Mouse (Mus musculus): Measurements from ENCODE around the gene Smarcd1.
"Not testable (repeated sequence)": the region's sequence is repeated elsewhere in the genome, so short reads cannot be mapped to it uniquely, and the experiment has no call there.

Gene Smarcd1

DNA sequence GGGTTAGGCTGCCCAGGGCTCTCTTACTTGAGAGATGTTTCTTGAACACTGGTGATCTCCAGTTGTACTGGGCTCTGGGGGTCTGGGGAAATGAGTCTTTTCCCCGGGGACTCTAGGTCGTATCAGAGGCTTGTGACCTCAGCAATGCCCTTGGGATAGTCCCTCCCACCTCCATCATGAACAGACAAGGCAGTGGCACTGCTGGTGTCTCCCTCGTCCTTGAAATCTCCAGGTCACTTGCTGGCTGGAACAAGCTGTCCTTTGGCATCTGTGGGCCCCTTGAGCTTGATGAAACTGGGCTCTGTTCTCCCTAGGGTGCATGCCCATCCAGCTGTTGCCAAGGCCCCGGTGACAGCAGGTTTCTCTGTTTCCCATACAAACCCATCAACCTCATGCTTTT is 12.3 kb downstream of the Smarcd1 start:
- DNase-seq (ENCODE audit: low spot score in 2 of 2), result no peak

DNA sequence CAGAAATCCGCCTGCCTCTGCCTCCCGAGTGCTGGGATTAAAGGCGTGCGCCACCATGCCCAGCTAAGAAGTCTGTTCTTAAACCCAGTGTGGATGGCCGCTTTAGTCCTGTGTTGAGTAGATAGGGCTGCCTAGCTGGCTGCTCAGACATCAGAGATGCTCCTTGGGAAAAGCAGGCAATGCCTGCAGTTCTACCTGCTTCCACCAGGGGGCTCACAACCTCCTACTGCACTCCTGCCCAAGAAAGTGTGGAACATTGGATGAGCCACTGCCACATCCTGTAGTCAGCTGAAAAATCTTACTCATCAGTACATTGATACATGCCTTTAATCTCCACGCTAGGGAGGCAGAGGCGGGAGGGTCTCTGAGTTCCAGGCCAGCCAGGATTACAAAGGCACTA is 12.9 kb downstream of the Smarcd1 start:
- peak; percentile 46 to 58 for DNase-seq (ENCODE audit: low spot score in 2 of 2)

- no peak for DNase-seq (ENCODE audit: low spot score in 2 of 2)
Observed at GRCm38 (mm10) chr15:99715361-99715865, 13.5 kb downstream of the Smarcd1 start.

DNA sequence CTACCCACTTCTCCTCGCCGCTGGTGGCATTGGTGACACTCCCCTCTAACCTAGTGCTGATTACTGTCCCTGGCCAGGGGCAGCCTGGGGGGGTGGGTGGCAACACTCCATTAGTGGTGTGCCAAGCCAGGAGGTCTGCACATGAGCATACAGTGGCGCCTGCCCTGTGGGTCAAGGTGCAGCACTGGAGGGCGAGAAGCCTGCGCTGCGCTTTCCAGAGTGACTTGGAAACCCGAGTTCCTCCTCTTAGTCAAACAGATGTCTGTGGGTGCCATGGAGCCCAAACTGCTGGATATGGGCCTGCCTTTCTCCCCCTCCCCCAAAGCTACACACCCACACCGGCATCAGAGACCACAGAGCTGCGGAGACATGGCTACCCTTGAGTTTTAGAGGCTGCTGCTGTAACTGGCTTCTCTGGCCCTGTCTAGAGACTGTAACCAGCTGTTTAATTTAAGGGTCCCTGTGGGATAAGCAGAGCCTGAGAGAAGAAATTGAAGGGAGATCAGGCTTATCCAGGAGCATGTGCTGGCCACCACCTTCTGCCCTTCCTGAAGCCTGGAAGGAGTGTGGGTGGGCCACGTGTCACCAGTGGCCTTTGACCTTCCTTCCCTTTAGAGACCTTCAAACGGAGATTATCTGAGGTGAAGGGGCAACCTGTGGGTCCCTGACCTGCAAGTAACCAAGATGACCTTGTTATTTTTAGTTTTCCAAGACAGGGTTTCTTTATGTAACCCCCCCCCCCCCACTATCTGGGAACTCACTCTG is 14.2 kb downstream of the Smarcd1 start:
- no peak for DNase-seq (ENCODE audit: low spot score in 2 of 2)

GRCm38 (mm10) chr15:99716814-99717213 is 14.9 kb downstream of the Smarcd1 start:
- DNase-seq (ENCODE audit: low spot score in 2 of 2), result no peak

DNA sequence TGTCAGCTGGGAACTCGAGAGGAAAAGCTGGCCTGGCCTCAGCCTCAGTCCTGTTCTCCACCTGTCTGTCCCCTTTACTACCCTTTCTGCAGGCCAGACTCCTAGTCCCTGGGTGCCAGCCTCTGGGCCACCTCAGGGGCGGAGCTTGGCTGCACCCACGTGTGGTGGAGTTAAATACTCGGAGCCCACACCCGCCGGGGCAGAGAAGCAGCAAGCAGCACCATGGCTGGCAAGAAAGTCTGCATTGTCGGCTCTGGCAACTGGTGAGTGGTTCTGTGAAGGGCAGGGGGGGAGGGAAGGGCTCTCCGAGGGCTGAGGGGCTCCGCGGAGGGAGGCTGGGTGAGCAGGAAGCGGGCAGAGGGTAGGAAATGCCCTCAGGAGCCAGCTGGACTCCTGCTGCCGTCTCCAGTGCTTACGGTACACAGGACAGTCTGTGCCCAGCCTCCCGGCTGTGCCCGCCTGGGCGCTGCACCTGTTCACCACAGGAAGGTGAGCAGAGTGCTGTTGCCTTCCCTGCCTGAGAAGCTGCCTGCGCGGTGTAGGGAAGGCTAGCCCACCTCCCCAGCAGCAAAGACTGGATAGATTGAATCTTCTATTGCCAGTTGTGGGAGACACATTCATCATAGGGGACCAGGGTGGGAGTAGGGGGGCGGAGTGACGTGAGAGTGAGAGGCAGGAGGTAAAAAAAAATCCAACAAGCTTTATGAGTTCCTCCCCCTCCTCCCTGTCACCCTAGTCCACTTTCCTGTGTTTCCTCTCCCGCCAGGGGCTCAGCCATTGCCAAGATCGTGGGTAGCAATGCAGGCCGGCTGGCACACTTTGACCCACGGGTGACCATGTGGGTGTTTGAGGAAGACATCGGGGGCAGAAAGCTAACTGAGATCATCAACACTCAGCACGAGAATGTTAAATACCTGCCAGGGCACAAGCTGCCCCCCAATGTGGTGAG is 15.7 kb downstream of the Smarcd1 start, which contains the start of gene Gpd1:
Gene Gpd1, plus strand, starts transcription at position 130 of the 949 bp plus-strand sequence.
- DNase-seq (ENCODE audit: low spot score in 2 of 2), result no peak

DNA sequence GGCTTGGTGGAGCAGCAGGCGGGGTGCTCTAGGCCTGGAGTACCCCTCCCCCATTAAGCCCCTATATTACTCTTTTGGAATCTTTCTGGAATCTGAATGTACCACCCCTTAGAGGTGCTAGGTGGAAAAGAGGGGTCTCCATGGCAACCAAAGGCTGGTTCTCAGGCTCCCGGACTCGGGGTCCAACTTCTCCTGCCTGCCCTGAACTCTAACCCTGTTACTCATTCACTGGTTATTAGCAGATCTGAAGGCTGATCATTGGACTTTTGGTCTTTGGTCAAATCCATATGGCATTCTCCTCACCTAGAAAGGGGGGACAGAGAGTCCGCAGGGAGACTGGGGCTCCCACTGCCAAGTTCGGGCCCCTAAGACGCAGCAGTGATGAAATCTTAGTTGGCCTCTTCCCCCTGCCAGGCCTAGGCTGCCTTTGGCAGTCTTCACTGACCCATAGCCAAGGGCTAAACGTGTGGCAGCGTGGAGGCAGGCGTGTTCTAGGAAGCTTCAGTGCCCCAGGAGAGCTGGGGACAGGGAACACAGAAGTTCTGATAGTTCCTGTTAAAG is 16.6 kb downstream of the Smarcd1 start:
- DNase-seq (ENCODE audit: low spot score in 2 of 2), result no peak

- DNase-seq (ENCODE audit: low spot score in 2 of 2), result no peak
Observed at GRCm38 (mm10) chr15:99719865-99720264, 17.9 kb downstream of the Smarcd1 start.

DNA sequence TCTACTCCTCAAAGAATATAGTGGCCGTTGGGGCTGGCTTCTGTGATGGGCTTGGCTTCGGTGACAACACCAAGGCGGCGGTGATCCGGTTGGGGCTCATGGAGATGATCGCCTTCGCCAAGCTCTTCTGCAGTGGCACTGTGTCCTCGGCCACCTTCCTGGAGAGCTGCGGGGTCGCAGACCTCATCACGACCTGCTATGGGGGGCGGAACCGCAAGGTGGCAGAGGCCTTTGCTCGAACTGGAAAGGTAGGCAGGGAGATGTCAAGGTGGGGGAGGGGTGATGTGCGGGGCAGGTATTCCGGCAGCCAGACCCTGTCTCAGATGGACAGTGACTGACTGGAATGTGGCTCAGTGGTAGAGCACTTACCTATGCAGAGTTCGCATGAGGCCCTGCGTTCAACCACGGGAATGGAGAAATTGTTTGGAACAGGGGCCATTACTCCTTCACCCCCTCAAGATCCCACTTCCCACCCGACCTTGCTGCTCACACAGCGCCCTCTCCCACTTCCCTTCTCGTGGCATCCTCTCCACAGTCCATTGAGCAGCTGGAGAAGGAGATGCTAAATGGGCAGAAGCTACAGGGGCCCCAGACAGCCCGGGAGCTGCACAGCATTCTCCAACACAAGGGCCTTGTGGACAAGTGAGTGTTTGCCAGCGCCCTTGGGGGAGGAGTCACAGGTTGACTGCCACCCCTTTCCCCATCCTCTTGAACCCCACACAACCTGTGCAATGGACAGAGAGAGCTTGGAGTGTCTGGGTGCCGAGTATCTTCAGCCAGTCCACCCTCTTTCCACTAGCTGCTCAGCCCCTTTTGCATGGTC is 20.2 kb downstream of the Smarcd1 start:
- DNase-seq (ENCODE audit: low spot score in 2 of 2), result no peak

GRCm38 (mm10) chr15:99723120-99723514 is 21.2 kb downstream of the Smarcd1 start:
- no peak for DNase-seq (ENCODE audit: low spot score in 2 of 2)

- no peak for DNase-seq (ENCODE audit: low spot score in 2 of 2)
Observed at GRCm38 (mm10) chr15:99723515-99724291, 21.8 kb downstream of the Smarcd1 start.

- no peak for DNase-seq (ENCODE audit: low spot score in 2 of 2)
Observed at GRCm38 (mm10) chr15:99724292-99725021, 22.5 kb downstream of the Smarcd1 start.

GRCm38 (mm10) chr15:99725341-99726155 is 23.6 kb downstream of the Smarcd1 start, which contains the start of gene Cox14:
Cox14 (plus strand) TSS chr15:99725618.
- peak; percentile 94 to 96 for DNase-seq (ENCODE audit: low spot score in 2 of 2)

GRCm38 (mm10) chr15:99726549-99726948 is 24.6 kb downstream of the Smarcd1 start:
- no peak for DNase-seq (ENCODE audit: low spot score in 2 of 2)

GRCm38 (mm10) chr15:99727039-99727438 is 25.1 kb downstream of the Smarcd1 start:
- DNase-seq (ENCODE audit: low spot score in 2 of 2), result not testable (repeated sequence)

DNA sequence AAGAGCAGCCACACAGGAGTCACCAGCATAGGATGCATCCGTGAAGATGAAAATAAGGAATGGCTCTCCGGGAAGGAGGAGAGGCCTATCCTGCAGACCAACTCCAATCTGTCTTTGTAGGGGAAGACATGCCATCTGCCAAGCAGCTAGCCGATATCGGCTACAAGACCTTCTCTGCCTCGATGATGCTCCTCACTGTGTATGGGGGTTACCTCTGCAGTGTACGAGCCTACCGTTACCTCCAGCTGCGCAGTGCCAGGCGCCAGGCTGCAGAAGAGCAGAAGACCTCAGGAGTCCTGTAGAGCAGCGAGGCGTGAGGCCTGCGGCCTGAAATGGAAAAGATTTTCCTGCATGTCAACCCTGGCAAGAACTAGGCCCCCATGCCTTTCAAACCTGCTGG is 25.6 kb downstream of the Smarcd1 start:
- no peak for DNase-seq (ENCODE audit: low spot score in 2 of 2)

DNA sequence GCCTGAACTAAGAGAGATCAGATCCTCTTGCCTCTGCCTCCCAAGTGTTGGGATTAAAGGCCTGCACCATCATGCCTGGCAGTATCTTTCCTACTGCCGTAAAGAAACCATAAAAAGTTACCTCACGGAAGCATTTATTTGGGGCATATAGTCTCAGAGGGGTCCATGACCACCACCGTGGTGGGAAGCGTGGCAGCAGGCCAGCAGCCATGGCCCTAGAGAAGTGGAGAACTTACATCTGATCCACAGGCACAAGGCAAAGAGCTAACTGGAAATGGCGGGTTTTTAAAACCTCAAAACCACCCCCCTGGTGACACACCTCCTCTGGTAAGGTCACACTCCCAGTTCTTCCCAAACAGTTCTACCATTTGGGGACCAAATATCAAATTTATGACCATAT is 26.3 kb downstream of the Smarcd1 start:
- DNase-seq (ENCODE audit: low spot score in 2 of 2), result no peak

DNA sequence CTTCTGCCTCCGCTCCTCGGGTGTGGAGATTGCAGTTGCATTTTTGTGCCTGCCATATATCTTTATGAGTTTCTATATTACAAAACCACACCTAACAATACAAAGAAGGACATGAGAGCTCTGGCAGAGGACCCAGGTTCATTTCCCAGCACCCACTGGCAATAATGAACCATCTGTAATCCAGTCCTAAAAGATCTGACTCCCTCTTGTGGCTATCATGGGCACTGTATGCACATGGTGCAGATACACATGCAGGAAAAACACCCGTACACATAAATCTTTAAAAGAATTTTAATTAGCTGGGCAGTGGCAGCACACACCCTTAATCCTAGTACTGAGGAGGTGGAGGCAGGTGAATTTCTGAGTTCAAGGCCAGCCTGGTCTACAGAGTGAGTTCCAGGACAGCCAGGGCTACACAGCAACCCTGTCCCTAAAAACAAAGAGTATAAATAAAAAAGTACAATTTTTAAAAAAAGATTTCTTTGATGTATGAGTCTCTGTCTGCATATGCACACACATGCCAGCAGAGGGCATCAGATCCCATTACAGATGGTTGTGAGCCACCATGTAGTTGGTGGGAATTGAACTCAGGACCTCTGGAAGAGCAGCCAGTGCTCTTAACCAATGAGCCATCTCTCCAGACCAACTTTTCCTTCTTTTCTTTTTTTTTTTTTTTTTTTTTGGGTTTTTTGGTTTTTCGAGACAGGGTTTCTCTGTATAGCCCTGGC is 27.3 kb downstream of the Smarcd1 start:
- DNase-seq (ENCODE audit: low spot score in 2 of 2), result no peak
